Mouse (Mus musculus) midbrain, embryonic 12.5 days (tissue): Measurements from ENCODE around the gene Zswim9. TPM values are rescaled to one million over a fixed set of nuclear protein-coding genes. Genes with fewer than 3 reads are reported as not detected.
"Not testable (repeated sequence)": the region's sequence is repeated elsewhere in the genome, so short reads cannot be mapped to it uniquely, and the experiment has no call there.

ENCODE experiments used
- ATAC-seq: fragments of 200-750 bp; cut with Nextera tagmentation; 2 replicates; pipeline ENCODE4 v1.8.0; 2017; ENCODE audit warnings: low read depth, moderate TSS enrichment, moderate library complexity; ENCODE audit not compliant: low FRiP score
- H3K27ac ChIP-seq: fragments of 300-500 bp; sonication (generic); replicated peaks from 2 replicates; pipeline ENCODE4 v1.5.1; 2016; ENCODE audit warnings: mild to moderate bottlenecking
- H3K27me3 ChIP-seq: fragments of 300-500 bp; sonication (generic); 2 replicates; pipeline ENCODE4 v1.6.1; 2016; ENCODE audit warnings: mild to moderate bottlenecking
- H3K36me3 ChIP-seq: fragments of 300-500 bp; sonication (generic); 2 replicates; pipeline ENCODE4 v1.6.1; 2016
- H3K4me1 ChIP-seq: fragments of 300-500 bp; sonication (generic); 2 replicates; pipeline ENCODE4 v1.6.1; 2016
- H3K4me2 ChIP-seq: fragments of 300-500 bp; sonication (generic); replicated peaks from 2 replicates; pipeline ENCODE4 v1.6.1; 2016; ENCODE audit warnings: mild to moderate bottlenecking, moderate library complexity
- H3K4me3 ChIP-seq: fragments of 300-500 bp; sonication (generic); 2 replicates; pipeline ENCODE4 v1.5.1; 2016; ENCODE audit warnings: mild to moderate bottlenecking
- H3K9ac ChIP-seq: fragments of 300-500 bp; sonication (generic); replicated peaks from 2 replicates; pipeline ENCODE4 v1.6.1; 2016; ENCODE audit warnings: mild to moderate bottlenecking, moderate library complexity
- H3K9me3 ChIP-seq: fragments of 300-500 bp; sonication (generic); 2 replicates; pipeline ENCODE4 v1.6.1; 2016; ENCODE audit warnings: mild to moderate bottlenecking
- WGBS: fragments of 180-500 bp; shearing (Covaris S2); methylation state at CpG from one replicate; pipeline ENCODE4 v1.1.7; 2016; 5-methylcytosine and 5-hydroxymethylcytosine counted together
- polyA plus RNA-seq: library from polyadenylated mRNA; unstranded; fragments of >200 nt; fragmentation: Nextera tagmentation; extraction: Ambion mirVana; gene quantifications from 2 replicates; pipeline ENCODE4 v1.2.1, GENCODE M21; 2016

The Zswim9 gene
- polyA plus RNA-seq, 1 experiment from 2014 or later = 15.1 TPM

GRCm38 (mm10) chr7:13295256-13295655 is 16.7 kb upstream of the Zswim9 start:
- Histone ChIP-seq H3K4me1 (no peaks in the 10 kb centered on the region), H3K4me2 (no peak overlapping the region), H3K4me3 (no peak overlapping the region), H3K27me3 (no peaks in the 10 kb centered on the region), H3K36me3 (peaks cover 96% of the 10 kb centered on the region), H3K9me3 (no peaks in the 10 kb centered on the region), H3K9ac (no peak overlapping the region), H3K27ac (no peak overlapping the region)
- WGBS = 95% methylated on average over 7 of the region's 7 CpGs
- no peak for ATAC-seq

DNA sequence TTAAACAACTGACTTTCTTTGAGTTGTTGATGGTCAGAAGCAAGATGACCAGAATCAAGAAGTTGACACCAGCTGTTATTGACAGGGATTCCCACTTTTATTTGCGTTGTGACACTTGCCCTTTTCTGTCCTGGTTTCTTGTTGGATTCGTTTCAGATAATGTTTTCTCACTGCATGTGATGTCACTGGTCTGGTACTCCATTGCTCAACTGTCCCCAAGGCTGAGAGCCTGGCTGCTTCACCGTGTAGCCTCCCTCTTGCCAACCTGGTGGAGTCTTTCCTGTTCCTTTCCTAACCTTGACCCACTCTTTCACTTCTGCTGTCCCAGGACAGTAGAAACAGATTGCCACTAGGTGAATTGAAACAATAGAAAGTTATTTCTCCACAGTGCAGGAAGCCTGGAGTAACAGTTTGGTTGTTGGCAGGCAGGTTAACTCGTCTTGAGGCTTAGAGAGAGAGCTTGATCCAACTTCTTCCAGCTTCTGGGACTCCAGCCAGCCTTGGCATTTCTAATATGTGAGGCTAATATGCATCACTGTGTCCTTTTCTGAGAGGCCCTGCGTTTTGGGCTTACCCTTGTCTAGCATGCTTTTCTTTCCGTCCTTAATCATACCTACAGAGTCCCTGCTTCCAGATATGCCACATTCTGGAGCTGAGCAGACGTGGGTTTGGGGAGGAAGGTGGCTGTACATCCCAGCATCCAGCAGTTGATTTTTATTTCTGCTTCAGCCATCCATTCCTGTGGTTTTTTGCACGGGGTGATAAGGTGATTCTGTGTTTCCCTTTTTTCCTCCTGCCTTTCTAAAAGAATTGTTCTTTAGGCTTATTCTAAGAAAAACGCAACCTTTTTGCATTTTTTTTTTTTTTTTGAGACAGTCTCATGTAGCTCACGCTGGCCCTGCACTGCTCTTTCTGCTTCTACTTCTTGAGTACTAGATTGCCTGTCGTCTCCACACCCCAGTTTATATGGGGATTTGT is 15.6 kb upstream of the Zswim9 start:
- no peaks in the 10 kb centered on the region for H3K27me3 ChIP-seq
- H3K27ac ChIP-seq = no peak overlapping the region
- H3K4me2 ChIP-seq = no peak overlapping the region
- peaks cover 96% of the 10 kb centered on the region for H3K36me3 ChIP-seq
- no peak overlapping the region for H3K4me3 ChIP-seq
- WGBS = 90% methylated on average over 11 of the region's 11 CpGs
- no peak for ATAC-seq
- no peak overlapping the region for H3K9ac ChIP-seq
- no peaks in the 10 kb centered on the region for H3K9me3 ChIP-seq
- H3K4me1 ChIP-seq = no peaks in the 10 kb centered on the region

DNA sequence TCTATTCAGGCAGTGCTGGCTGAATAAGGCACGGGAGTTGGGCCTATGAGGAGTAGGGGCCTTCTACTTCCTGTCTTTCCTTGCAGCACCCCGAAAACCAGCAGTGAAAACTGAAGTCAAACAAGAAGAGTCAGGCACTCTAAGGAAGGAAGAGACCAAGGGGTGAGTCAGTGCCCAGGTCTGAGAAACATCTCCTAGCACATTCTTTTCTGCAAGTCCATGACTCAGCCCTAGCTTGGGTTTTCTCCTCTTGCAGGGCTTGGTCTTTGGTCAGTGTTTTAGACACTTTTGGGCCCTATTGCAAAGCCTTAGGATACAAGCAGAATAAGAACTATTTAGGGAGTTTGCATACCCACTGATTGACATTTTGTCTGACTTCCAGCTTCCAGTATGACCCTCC is 12.8 kb upstream of the Zswim9 start:
- Histone ChIP-seq H3K36me3 (peaks cover 89% of the 10 kb centered on the region), H3K9me3 (no peaks in the 10 kb centered on the region), H3K9ac (no peak overlapping the region), H3K27me3 (no peaks in the 10 kb centered on the region), H3K27ac (no peak overlapping the region), H3K4me3 (no peak overlapping the region), H3K4me2 (no peak overlapping the region), H3K4me1 (no peaks in the 10 kb centered on the region)
- no peak for ATAC-seq
- 91% methylated on average over 2 of the region's 2 CpGs for WGBS

DNA sequence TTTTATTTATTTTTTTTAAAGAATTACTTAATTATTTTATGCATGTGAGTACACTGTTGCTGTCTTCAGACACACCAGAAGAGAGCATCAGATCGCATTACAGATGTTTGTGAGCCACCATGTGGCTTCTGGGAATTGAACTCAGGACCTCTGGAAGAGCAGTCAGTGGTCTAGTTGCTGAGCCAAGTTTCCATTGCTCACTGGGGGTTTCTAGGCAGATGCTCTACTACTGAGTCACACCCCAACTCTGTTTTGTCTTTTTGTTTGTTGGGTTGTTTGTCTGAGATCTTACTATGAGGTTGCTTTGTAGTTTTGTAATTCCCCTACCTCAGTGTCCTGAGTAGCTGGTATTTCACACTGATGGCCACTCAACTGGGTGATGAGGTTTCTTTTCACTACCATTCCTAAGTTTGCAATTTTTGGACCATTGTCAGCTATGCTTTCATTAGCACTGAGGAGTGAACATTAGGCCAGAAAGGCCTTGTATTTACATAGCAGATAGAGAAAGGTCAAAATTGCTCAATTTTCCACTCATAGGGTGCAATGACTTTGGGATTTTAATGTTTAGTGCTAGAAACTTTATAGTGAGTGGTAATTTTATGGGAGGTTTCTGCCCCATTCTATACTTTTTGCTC is 11.6 kb upstream of the Zswim9 start:
- no peak overlapping the region for H3K4me2 ChIP-seq
- H3K9me3 ChIP-seq = no peaks in the 10 kb centered on the region
- no peak overlapping the region for H3K9ac ChIP-seq
- no peaks in the 10 kb centered on the region for H3K4me1 ChIP-seq
- H3K4me3 ChIP-seq = no peak overlapping the region
- peaks cover 87% of the 10 kb centered on the region for H3K36me3 ChIP-seq
- no peak overlapping the region for H3K27ac ChIP-seq
- H3K27me3 ChIP-seq = no peaks in the 10 kb centered on the region
- WGBS = 91% methylated on average over 1 of the region's 1 CpGs
- no peak for ATAC-seq

DNA sequence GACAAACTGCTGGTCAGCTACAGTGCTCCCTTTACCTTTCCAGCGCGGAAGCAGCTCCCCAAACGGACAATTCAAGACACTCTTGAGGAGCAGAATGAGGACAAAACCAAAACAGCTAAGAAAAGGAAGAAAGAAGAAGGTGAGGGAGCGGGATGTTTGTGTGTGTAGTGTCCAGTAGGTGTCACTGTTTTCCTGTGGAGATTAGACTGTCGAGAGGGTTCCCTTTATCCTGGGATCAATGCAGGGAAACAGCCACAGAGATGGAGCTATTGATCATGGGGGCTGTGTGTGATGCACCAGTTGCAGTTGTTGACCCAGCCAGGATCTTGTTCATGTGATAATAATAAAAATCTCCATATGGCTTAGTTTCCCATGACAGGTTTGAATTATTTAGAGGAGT is 10.1 kb upstream of the Zswim9 start:
- Histone ChIP-seq H3K4me2 (no peak overlapping the region), H3K36me3 (peaks cover 82% of the 10 kb centered on the region), H3K9me3 (no peaks in the 10 kb centered on the region), H3K4me1 (no peaks in the 10 kb centered on the region), H3K9ac (no peak overlapping the region), H3K27me3 (no peaks in the 10 kb centered on the region), H3K27ac (no peak overlapping the region), H3K4me3 (no peak overlapping the region)
- 47% methylated on average over 5 of the region's 5 CpGs for WGBS
- ATAC-seq = peak; percentile 70; the same call in 1 of the 2 replicates

DNA sequence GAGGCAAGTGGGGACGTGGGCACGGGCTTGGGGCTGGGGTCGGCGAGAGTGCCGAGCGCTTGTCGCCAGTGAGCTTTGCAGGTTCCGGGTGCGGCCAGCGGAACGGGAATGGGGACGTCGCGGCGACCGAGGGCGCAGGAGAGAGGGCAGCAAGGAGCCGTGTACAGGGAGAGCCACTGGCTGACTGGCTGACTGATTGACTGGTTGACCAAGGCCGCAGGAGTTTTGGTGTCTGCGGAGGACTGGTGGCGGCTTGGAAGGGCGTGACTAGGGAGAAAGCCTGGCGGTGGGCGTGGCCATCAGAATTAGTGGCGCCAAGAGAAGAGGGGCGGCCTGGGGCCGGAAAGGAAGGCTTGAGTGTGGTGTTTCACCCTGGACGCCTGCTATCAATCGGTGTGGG is 436 bp upstream of the Zswim9 start:
- peaks cover 58% of the 10 kb centered on the region for H3K36me3 ChIP-seq
- ATAC-seq = peak; percentile 64
- peak overlapping the region; percentile 69 for H3K4me3 ChIP-seq
- H3K9me3 ChIP-seq, H3K4me1 ChIP-seq, H3K27me3 ChIP-seq, H3K27ac ChIP-seq: not testable (repeated sequence)
- peak overlapping the region; percentile 69 for H3K4me2 ChIP-seq
- peak overlapping the region; percentile 70; the same call in 1 of the 2 replicates for H3K9ac ChIP-seq
- under 1% methylated on average over 16 of the region's 29 CpGs for WGBS

- Histone ChIP-seq H3K9ac (peak overlapping the region; percentile 70), H3K4me1 (peaks cover 5% of the 10 kb centered on the region; the same call in 1 of the 2 replicates), H3K27me3 (no peaks in the 10 kb centered on the region), H3K4me3 (peak overlapping the region; percentile 69), H3K4me2 (peak overlapping the region; percentile 69), H3K27ac (peak overlapping the region; percentile 90), H3K9me3 (no peaks in the 10 kb centered on the region), H3K36me3 (peaks cover 59% of the 10 kb centered on the region)
- peak; percentile 1; the same call in 1 of the 2 replicates for ATAC-seq
- WGBS = 32% methylated on average over 2 of the region's 2 CpGs
Observed at GRCm38 (mm10) chr7:13277833-13278232, 688 bp downstream of the Zswim9 start.

DNA sequence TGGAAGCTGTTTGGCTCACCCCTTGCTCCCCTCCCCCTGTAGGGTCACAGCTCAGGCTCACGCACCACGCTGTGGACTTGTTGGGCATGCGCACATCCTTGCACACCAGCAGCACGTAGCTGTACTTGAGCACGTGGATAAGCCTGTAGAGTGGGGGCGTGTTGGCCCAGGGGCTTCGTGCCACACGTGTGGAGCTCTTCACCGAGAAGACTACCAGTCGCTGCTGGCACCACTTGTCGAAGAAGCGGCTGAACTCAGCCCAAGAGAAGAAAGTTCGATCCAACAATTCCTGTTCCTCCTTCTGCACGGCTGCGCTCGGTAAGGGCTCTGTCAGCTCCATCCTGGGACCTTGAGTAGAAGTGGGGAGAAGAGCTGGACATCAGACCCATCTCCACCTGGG is 1.4 kb downstream of the Zswim9 start, which contains the start of gene Lig1:
Gene Lig1, plus strand, starts transcription at position 203 of the 400 bp plus-strand sequence.
- peaks cover 5% of the 10 kb centered on the region; the same call in 1 of the 2 replicates for H3K4me1 ChIP-seq
- H3K9ac ChIP-seq = peak within 1 kb of the TSS; percentile 70
- no peaks in the 10 kb centered on the region for H3K27me3 ChIP-seq
- peak within 1 kb of the TSS; percentile 69 for H3K4me3 ChIP-seq
- peak within 1 kb of the TSS; percentile 90 for H3K27ac ChIP-seq
- ATAC-seq = no peak
- no peaks in the 10 kb centered on the region for H3K9me3 ChIP-seq
- peaks cover 51% of the 10 kb centered on the region for H3K36me3 ChIP-seq
- H3K4me2 ChIP-seq = peak within 1 kb of the TSS; percentile 69
- 95% methylated on average over 16 of the region's 16 CpGs for WGBS

DNA sequence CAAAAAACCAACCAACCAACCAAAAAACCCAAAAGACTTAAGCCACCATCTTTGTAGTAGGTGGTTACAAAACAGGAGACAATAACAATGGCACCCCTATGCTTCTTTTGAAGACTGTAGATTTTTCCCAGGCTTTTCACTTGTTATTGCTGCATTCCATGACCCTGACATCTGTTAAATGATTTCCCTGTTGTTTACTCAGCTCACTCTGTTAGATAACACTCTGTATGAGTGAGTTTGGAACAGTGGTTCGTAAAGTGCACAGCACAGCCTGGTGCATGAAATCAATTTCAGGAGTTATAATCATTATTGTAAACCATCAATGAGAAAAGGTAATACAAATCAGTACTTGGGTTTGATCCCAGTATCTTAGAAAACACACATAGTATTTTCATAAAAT is 6.8 kb downstream of the Zswim9 start:
- H3K27me3 ChIP-seq = no peaks in the 10 kb centered on the region
- no peak overlapping the region for H3K4me3 ChIP-seq
- no peak overlapping the region for H3K27ac ChIP-seq
- ATAC-seq = no peak
- no peaks in the 10 kb centered on the region for H3K4me1 ChIP-seq
- 91% methylated on average over 1 of the region's 1 CpGs for WGBS
- H3K4me2 ChIP-seq = no peak overlapping the region
- H3K9me3 ChIP-seq = no peaks in the 10 kb centered on the region
- no peak overlapping the region for H3K9ac ChIP-seq
- H3K36me3 ChIP-seq = peaks cover 33% of the 10 kb centered on the region

DNA sequence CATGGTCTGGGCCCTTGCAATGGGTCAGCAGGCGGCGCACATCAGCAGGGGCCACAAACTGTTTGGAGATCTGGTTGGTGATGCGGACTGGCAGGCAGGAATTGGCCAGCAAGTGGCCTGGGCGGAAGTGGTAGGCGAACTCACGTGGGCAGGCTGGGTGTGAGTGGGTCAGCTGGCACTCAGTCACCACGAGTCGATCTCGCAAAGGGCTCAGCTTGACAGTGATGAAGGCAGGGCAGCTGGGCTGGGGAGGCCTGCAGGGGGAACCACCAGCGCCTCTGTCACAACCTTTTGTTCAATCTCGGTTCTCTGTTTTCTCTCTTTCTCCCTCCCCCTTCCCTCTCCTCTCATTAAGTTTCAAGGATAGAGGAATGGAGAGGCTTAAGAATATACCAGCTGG is 9.1 kb downstream of the Zswim9 start:
- ATAC-seq = no peak
- Histone ChIP-seq H3K9me3 (no peaks in the 10 kb centered on the region), H3K27me3 (no peaks in the 10 kb centered on the region), H3K4me1 (no peaks in the 10 kb centered on the region), H3K4me3 (no peak overlapping the region), H3K27ac (no peak overlapping the region), H3K9ac (no peak overlapping the region), H3K4me2 (no peak overlapping the region), H3K36me3 (peaks cover 10% of the 10 kb centered on the region; the same call in 1 of the 2 replicates)
- 82% methylated on average over 11 of the region's 11 CpGs for WGBS

DNA sequence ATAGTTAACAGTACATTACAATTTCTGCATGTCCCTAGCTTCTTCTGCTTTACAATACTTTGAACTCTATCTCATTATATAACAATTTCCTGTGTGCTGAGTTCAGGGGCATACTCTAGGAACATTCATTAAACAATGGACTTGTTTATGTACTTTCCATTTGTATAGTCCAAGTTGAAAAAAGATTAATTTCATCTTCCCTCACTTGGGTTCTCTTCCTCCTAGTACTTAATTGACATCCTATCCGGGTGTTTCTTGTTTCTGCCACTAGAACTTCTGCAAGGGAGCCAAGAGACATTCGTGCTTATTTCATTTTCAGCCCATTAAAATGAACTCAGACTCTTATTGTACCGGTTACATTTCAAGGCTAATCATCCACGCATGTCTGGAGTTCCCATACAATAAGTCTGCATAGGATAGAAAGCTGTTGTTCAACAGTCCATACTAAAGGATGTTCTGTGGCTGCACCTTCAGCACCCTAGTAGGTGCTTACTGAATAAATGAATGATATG is 9.7 kb downstream of the Zswim9 start:
- WGBS = 89% methylated on average over 4 of the region's 4 CpGs

GRCm38 (mm10) chr7:13264396-13264795 is 14.1 kb downstream of the Zswim9 start:
- H3K9ac ChIP-seq = no peak overlapping the region
- H3K4me3 ChIP-seq = no peak overlapping the region
- no peak overlapping the region for H3K4me2 ChIP-seq
- no peaks in the 10 kb centered on the region for H3K27me3 ChIP-seq
- H3K9me3 ChIP-seq = no peaks in the 10 kb centered on the region
- no peak overlapping the region for H3K27ac ChIP-seq
- 0 out of 2 replicates have a peak, but pooled peaks cover 11% of the 10 kb centered on the region for H3K36me3 ChIP-seq
- H3K4me1 ChIP-seq = no peaks in the 10 kb centered on the region
- 65% methylated on average over 2 of the region's 2 CpGs for WGBS
- no peak for ATAC-seq

More for the DNA sequence above, 9.7 kb downstream of the Zswim9 start:
- Histone ChIP-seq H3K27me3 (no peaks in the 10 kb centered on the region), H3K9me3 (no peaks in the 10 kb centered on the region), H3K4me1 (no peaks in the 10 kb centered on the region), H3K9ac (no peak overlapping the region), H3K36me3 (0 out of 2 replicates have a peak, but pooled peaks cover 8% of the 10 kb centered on the region), H3K27ac (no peak overlapping the region), H3K4me2 (no peak overlapping the region), H3K4me3 (no peak overlapping the region)
- ATAC-seq = no peak
